Mouse (Mus musculus): ENCODE measurements at regions not wholly inside any gene's neighbourhood (a gene's known extent, or its start where the extent isn't known, plus 50 kb on each side); places are given as distances from the start of the nearest gene placed in this dataset.

- DNase-seq (ENCODE audit: low read depth, low spot score), result no peak
- 83% methylated on average over 10 of the region's 10 CpGs for WGBS
These were observed 70.4 kb upstream of the Zdhhc17 start for GRCm38 (mm10) chr10:111080322-111080721.

GRCm38 (mm10) chr10:111079051-111079450 is 69.1 kb upstream of the Zdhhc17 start:
- WGBS, result 76% methylated on average over 6 of the region's 6 CpGs
- DNase-seq (ENCODE audit: low read depth, low spot score), result no peak

- no peak for DNase-seq (ENCODE audit: low read depth, low spot score)
- 92% methylated on average over 4 of the region's 4 CpGs for WGBS
These were observed 67.7 kb upstream of the Zdhhc17 start for GRCm38 (mm10) chr10:111077632-111078031.

GRCm38 (mm10) chr10:111073851-111074430 is 64.0 kb upstream of the Zdhhc17 start:
- 23% methylated on average over 5 of the region's 5 CpGs for WGBS
- peak; percentile 75 for DNase-seq (ENCODE audit: low read depth, low spot score)

GRCm38 (mm10) chr10:111073262-111073661 is 63.3 kb upstream of the Zdhhc17 start:
- peak; percentile 80 for DNase-seq (ENCODE audit: low read depth, low spot score)
- 24% methylated on average over 14 of the region's 14 CpGs for WGBS

GRCm38 (mm10) chr10:111072554-111072909 is 62.6 kb upstream of the Zdhhc17 start:
- DNase-seq (ENCODE audit: low read depth, low spot score), result no peak
- WGBS, result 80% methylated on average over 2 of the region's 2 CpGs

- DNase-seq (ENCODE audit: low read depth, low spot score), result no peak
These were observed 62.0 kb upstream of the Zdhhc17 start for GRCm38 (mm10) chr10:111071805-111072553.

GRCm38 (mm10) chr10:111066146-111066545 is 56.2 kb upstream of the Zdhhc17 start:
- WGBS, result 85% methylated on average over 11 of the region's 11 CpGs

More at GRCm38 (mm10) chr10:111071805-111072553, 62.0 kb upstream of the Zdhhc17 start:
- WGBS, result 46% methylated on average over 8 of the region's 11 CpGs

GRCm38 (mm10) chr10:111060626-111061025 is 50.7 kb upstream of the Zdhhc17 start:
- 72% methylated on average over 8 of the region's 8 CpGs for WGBS
- DNase-seq (ENCODE audit: low read depth, low spot score), result no peak

More at GRCm38 (mm10) chr10:111066146-111066545, 56.2 kb upstream of the Zdhhc17 start:
- DNase-seq (ENCODE audit: low read depth, low spot score), result no peak
